Comparison of ENCODE assay signal across 12 mouse cellular contexts in genomic region chr1:192696371-192696863, GRCm38 (mm10).
DNase-seq lines count a peak whose midpoint lies in the region; ATAC-seq and TF ChIP-seq lines count a peak whose summit lies in the region.
"Had no signal": no experiment of that assay in that cellular context is flagged by ENCODE, and none has a peak within 500 bp of the region (broad histone marks: within the 10 kb centered on the region; RNA-seq: fewer than 3 reads in every experiment).

No protein-coding gene starts in this region.

- no peaks in the 10 kb centered on the region for H3K27me3 ChIP-seq in forebrain, postnatal 0 days (ENCODE audit: insufficient read depth, low read length)
- no peaks in the 10 kb centered on the region for H3K27me3 ChIP-seq in forebrain, embryonic 15.5 days
- no peaks in the 10 kb centered on the region for H3K27me3 ChIP-seq in liver, embryonic 12.5 days (replicated peaks)
- H3K27me3 ChIP-seq in liver, postnatal 0 days (ENCODE audit: insufficient read depth, low read length), result no peaks in the 10 kb centered on the region
- H3K27me3 ChIP-seq: liver, embryonic 15.5 days; neural tube, embryonic 13.5 days had no signal

- H3K9me3 ChIP-seq in forebrain, postnatal 0 days (ENCODE audit: low read length), result no peaks in the 10 kb centered on the region
- H3K9me3 ChIP-seq in forebrain, embryonic 15.5 days, result no peaks in the 10 kb centered on the region
- no peaks in the 10 kb centered on the region for H3K9me3 ChIP-seq in liver, embryonic 12.5 days (replicated peaks)
- no peaks in the 10 kb centered on the region for H3K9me3 ChIP-seq in liver, postnatal 0 days (ENCODE audit: low read length)
- H3K9me3 ChIP-seq: liver, embryonic 15.5 days; neural tube, embryonic 13.5 days had no signal

- no peaks in the 10 kb centered on the region for H3K36me3 ChIP-seq in forebrain, postnatal 0 days (ENCODE audit: insufficient read depth)
- H3K36me3 ChIP-seq in forebrain, embryonic 15.5 days, result no peaks in the 10 kb centered on the region
- no peaks in the 10 kb centered on the region for H3K36me3 ChIP-seq in liver, embryonic 12.5 days
- no peaks in the 10 kb centered on the region; the same call in 1 of the 2 replicates for H3K36me3 ChIP-seq in liver, postnatal 0 days (replicated peaks; ENCODE audit: insufficient read depth, low read length)
- H3K36me3 ChIP-seq: liver, embryonic 15.5 days; neural tube, embryonic 13.5 days had no signal

- no peak overlapping the region for H3K27ac ChIP-seq in forebrain, postnatal 0 days (ENCODE audit: low read depth, low read length)
- H3K27ac ChIP-seq in forebrain, embryonic 15.5 days (replicated peaks), result no peak overlapping the region
- no peak overlapping the region for H3K27ac ChIP-seq in liver, embryonic 12.5 days
- no peak overlapping the region for H3K27ac ChIP-seq in liver, postnatal 0 days (ENCODE audit: low read depth)
- H3K27ac ChIP-seq: liver, embryonic 15.5 days; neural tube, embryonic 13.5 days; stomach, postnatal 0 days had no signal

- no peak overlapping the region for H3K9ac ChIP-seq in forebrain, postnatal 0 days
- H3K9ac ChIP-seq in forebrain, embryonic 15.5 days (replicated peaks), result no peak overlapping the region
- H3K9ac ChIP-seq in liver, embryonic 12.5 days, result no peak overlapping the region
- no peak overlapping the region for H3K9ac ChIP-seq in liver, postnatal 0 days (replicated peaks)
- H3K9ac ChIP-seq: liver, embryonic 15.5 days; neural tube, embryonic 13.5 days had no signal

- TF ChIP-seq EP300 in liver, postnatal 0 days (IDR thresholded peaks at IDR 0.05; ENCODE audit: low read depth), result no peak

- no peak overlapping the region for H3K4me2 ChIP-seq in forebrain, postnatal 0 days (ENCODE audit: low read depth)
- no peak overlapping the region for H3K4me2 ChIP-seq in forebrain, embryonic 15.5 days (replicated peaks)
- H3K4me2 ChIP-seq in liver, embryonic 12.5 days, result no peak overlapping the region
- no peak overlapping the region for H3K4me2 ChIP-seq in liver, postnatal 0 days (ENCODE audit: low read depth, low read length)
- H3K4me2 ChIP-seq: liver, embryonic 15.5 days; neural tube, embryonic 13.5 days had no signal

- peak; percentile 45 for ATAC-seq in forebrain, postnatal 0 days
- ATAC-seq in forebrain, embryonic 15.5 days (replicated peaks), result no peak
- ATAC-seq in liver, embryonic 12.5 days, result peak; percentile 21; the same call in 1 of the 2 replicates
- ATAC-seq in liver, postnatal 0 days, result no peak

- no peaks in the 10 kb centered on the region for H3K4me1 ChIP-seq in forebrain, postnatal 0 days (ENCODE audit: insufficient read depth)
- H3K4me1 ChIP-seq in forebrain, embryonic 15.5 days, result no peaks in the 10 kb centered on the region
- no peaks in the 10 kb centered on the region for H3K4me1 ChIP-seq in liver, embryonic 12.5 days
- peaks cover 6% of the 10 kb centered on the region for H3K4me1 ChIP-seq in liver, postnatal 0 days (ENCODE audit: insufficient read depth)
- H3K4me1 ChIP-seq: liver, embryonic 15.5 days had no signal

- TF ChIP-seq CTCF in forebrain, postnatal 0 days (IDR thresholded peaks at IDR 0.05; ENCODE audit: low read depth), result no peak
- no peak for TF ChIP-seq CTCF in liver, postnatal 0 days (IDR thresholded peaks at IDR 0.05; ENCODE audit: low read depth)

- no peak overlapping the region for H3K4me3 ChIP-seq in forebrain, postnatal 0 days (ENCODE audit: low read depth, low read length)
- no peak overlapping the region for H3K4me3 ChIP-seq in forebrain, embryonic 15.5 days
- no peak overlapping the region for H3K4me3 ChIP-seq in liver, embryonic 12.5 days
- no peak overlapping the region for H3K4me3 ChIP-seq in liver, postnatal 0 days (ENCODE audit: low read depth, low read length)
- H3K4me3 ChIP-seq: erythroblast, embryonic 14.5 days; liver, embryonic 15.5 days; neural tube, embryonic 13.5 days had no signal

- DNase-seq in forebrain, postnatal 0 days, result no peak
- DNase-seq in liver, result no peak
- peak; percentile 84 for DNase-seq in adrenal gland, adult 2 months
- peak; percentile 7 to 44 for DNase-seq in kidney, postnatal 25 days
- DNase-seq in T-cell, adult 2 months (ENCODE audit: low spot score), result no peak
- no peak for DNase-seq in liver, postnatal 0 days

- 42% methylated on average over 1 of the region's 1 CpGs for WGBS in forebrain, postnatal 0 days
- 75% methylated on average over 1 of the region's 1 CpGs for WGBS in forebrain, embryonic 15.5 days
- WGBS in liver, embryonic 12.5 days (ENCODE audit: insufficient replicate concordance), result 77% methylated on average over 1 of the region's 1 CpGs
- 63% methylated on average over 1 of the region's 1 CpGs for WGBS in liver, postnatal 0 days (ENCODE audit: insufficient replicate concordance)

Comparison
In these comparisons a context has a peak if more than half of its experiments do, and no peak if none do; other contexts are left out.
1. ATAC-seq: peak in forebrain, postnatal 0 days (single experiment) and liver, embryonic 12.5 days (single experiment); none in forebrain, embryonic 15.5 days (single experiment) and liver, postnatal 0 days (single experiment).
2. DNase-seq: peak in adrenal gland, adult 2 months (single experiment) and kidney, postnatal 25 days (2 of 2); none in forebrain, postnatal 0 days (single experiment), liver (single experiment), T-cell, adult 2 months (single experiment) and liver, postnatal 0 days (single experiment).